Mouse (Mus musculus) megakaryocyte, embryonic 14.5 days (primary cell): ENCODE data around the gene Prkca. TPM values are rescaled to one million over a fixed set of nuclear protein-coding genes. Genes with fewer than 3 reads are reported as not detected.

Source experiments
- H3K27me3 ChIP-seq: replicated peaks from 2 replicates; pipeline ENCODE3; 2012; ENCODE audit warnings: inconsistent platforms
- H3K36me3 ChIP-seq: replicated peaks from 2 replicates; pipeline ENCODE3; 2012; ENCODE audit warnings: low read length, inconsistent platforms, mixed read lengths
- H3K4me1 ChIP-seq: 2 replicates; pipeline ENCODE4 v1.6.1; 2012; ENCODE audit warnings: inconsistent platforms
- H3K4me3 ChIP-seq: replicated peaks from 2 replicates; pipeline ENCODE3; 2012; ENCODE audit warnings: moderate library complexity, mild to moderate bottlenecking, inconsistent platforms
- H3K9me3 ChIP-seq: 2 replicates; pipeline ENCODE4 v1.6.1; 2012; ENCODE audit warnings: inconsistent platforms
- FLI1 ChIP-seq: IDR thresholded peaks from 2 replicates; pipeline ENCODE4 v1.6.1; 2012; ENCODE audit warnings: low read length, inconsistent platforms, mixed read lengths
- GATA1 ChIP-seq: IDR thresholded peaks from 3 replicates; pipeline ENCODE4 v1.6.1; 2012; ENCODE audit warnings: mixed read lengths, low read length, inconsistent platforms, borderline replicate concordance
- polyA plus RNA-seq: library from polyadenylated mRNA; stranded (reverse); fragments of >175 nt; gene quantifications from 2 replicates; pipeline ENCODE4 v1.2.3, GENCODE M21; 2012; ENCODE audit warnings: low replicate concordance; ENCODE audit not compliant: insufficient read depth

Gene Prkca
- polyA plus RNA-seq, 1 experiment: 36.2 TPM

DNA sequence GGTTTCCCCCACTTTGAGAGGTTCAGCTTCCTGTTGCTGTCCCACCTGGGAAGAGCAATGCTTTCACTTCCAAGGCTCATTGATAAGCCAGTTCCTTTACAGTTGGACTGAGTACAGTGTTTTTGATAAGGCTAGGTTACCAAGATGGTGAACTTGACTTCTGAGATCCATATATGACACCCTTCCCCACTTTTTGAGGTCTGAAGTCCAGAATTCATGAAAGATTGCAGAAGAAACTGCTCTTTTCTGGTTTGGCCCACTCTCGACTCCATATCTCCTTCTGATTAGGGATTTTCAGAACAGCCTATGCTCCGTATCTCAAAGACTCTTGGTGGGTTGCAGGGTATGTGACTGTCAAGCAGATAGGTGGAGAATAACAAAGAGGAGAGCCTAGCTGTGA lies 406.8 kb downstream of the Prkca start:
- no peaks in the 10 kb centered on the region for H3K27me3 ChIP-seq
- no peaks in the 10 kb centered on the region for H3K4me1 ChIP-seq
- H3K36me3 ChIP-seq: peaks cover 74% of the 10 kb centered on the region
- TF ChIP-seq FLI1 (no peak), GATA1 (no peak)
- H3K9me3 ChIP-seq: peaks cover 7% of the 10 kb centered on the region; the same call in 1 of the 2 replicates
- no peak overlapping the region for H3K4me3 ChIP-seq

DNA sequence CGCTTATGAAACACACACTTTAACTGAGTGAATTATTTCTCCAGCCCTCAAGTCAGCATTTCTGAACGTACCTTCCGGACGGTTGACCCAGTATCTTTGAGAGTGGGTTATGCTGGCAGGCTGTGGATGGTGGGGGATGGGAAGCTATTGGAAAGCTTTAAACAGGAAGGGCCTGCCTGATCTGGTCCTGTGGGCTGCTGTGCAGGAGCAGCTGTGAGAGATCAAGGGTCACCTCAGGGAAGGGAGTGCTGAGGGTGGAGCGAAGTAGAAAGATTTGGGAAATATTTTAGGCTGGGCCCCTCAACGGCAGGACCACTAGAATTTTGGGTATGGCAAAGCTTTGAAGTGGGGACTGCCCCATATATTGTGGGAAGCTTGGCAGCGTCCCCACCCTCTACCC lies 412.0 kb downstream of the Prkca start:
- Histone ChIP-seq H3K36me3 (peaks cover 22% of the 10 kb centered on the region), H3K9me3 (no peaks in the 10 kb centered on the region), H3K4me1 (no peaks in the 10 kb centered on the region), H3K27me3 (no peaks in the 10 kb centered on the region), H3K4me3 (no peak overlapping the region)
- no peak for TF ChIP-seq FLI1
- no peak for TF ChIP-seq GATA1

DNA sequence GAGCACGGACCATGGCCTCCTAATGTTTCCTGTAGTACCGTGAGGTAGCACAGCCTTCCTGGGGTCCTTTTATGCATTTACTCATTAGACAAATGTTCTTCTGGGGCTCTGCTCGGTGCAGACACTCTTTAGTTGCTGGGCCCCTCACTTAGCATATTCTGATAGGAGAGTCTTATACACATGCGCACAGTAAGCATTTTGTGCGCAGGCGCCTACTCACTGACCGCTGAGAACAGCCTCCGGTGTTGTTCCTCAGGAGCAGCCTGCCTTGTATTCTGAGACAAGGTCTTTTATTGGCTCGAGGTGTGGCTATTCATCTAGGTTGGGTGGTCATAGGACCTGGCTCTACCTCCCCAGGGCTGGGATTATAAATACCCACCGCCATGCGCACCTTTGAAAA lies 412.4 kb downstream of the Prkca start:
- H3K9me3 ChIP-seq: peaks cover 4% of the 10 kb centered on the region
- no peak overlapping the region for H3K4me3 ChIP-seq
- H3K4me1 ChIP-seq: no peaks in the 10 kb centered on the region
- H3K27me3 ChIP-seq: no peaks in the 10 kb centered on the region
- TF ChIP-seq FLI1 (no peak), GATA1 (no peak)
- peaks cover 18% of the 10 kb centered on the region for H3K36me3 ChIP-seq

DNA sequence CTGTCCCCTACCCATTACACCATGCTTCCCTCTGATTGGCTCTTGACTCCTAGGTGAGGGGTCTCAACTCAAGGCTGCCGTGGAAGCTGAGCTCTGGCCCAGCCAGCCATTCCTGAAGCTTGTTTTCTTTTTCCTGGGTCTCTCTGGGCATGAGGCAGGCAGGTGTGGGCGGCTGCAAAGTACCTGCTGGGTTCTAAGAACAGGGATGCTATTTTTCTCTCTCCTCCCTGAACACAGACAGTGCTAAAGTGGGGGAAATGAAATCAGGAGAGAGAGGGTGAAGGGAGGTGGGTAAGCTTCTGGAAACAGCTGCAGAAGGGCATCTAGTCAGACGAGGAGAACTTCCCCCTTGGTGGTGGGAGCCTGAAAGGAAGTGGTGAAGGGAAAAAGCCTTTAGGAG lies 414.0 kb downstream of the Prkca start:
- peaks cover 5% of the 10 kb centered on the region for H3K9me3 ChIP-seq
- no peak overlapping the region for H3K4me3 ChIP-seq
- H3K36me3 ChIP-seq: peaks cover 2% of the 10 kb centered on the region
- no peaks in the 10 kb centered on the region for H3K4me1 ChIP-seq
- no peak for TF ChIP-seq GATA1
- no peak for TF ChIP-seq FLI1
- no peaks in the 10 kb centered on the region for H3K27me3 ChIP-seq

DNA sequence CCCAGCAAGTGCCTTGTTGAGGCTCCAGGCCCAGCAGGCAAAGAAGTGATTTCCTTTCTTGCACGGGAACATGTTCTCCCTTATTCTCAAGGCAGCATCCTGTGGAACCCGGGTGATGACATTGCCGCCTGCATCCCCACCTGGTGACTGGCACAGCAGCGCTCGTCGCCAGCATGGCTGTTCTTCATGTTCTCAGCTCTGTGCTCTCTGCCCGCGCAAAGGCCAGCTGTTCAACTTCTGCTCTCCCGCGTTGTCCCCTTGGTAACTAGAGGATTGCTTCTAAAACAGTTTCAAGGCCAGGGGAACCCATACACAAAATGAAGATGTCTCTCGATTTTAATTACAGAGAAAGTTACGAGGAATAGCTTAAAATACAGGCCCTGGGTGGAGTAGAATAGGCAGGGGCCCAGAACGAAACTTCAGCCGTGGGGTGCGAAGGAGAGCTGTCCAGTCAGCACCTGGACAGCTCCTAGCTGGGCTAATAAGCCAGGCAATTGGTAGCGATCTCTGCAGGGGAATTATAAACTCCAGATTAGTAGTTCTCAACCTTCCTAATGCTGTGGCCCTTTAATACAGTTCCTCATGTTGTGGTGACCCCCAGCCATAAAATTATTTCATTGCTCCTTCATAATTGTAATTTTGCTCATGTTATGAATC lies 423.7 kb downstream of the Prkca start:
- peaks cover 3% of the 10 kb centered on the region; the same call in 1 of the 2 replicates for H3K4me1 ChIP-seq
- TF ChIP-seq GATA1: no peak
- no peak for TF ChIP-seq FLI1
- H3K9me3 ChIP-seq: no peaks in the 10 kb centered on the region
- no peaks in the 10 kb centered on the region for H3K36me3 ChIP-seq
- H3K4me3 ChIP-seq: no peak overlapping the region
- peaks cover 43% of the 10 kb centered on the region for H3K27me3 ChIP-seq

DNA sequence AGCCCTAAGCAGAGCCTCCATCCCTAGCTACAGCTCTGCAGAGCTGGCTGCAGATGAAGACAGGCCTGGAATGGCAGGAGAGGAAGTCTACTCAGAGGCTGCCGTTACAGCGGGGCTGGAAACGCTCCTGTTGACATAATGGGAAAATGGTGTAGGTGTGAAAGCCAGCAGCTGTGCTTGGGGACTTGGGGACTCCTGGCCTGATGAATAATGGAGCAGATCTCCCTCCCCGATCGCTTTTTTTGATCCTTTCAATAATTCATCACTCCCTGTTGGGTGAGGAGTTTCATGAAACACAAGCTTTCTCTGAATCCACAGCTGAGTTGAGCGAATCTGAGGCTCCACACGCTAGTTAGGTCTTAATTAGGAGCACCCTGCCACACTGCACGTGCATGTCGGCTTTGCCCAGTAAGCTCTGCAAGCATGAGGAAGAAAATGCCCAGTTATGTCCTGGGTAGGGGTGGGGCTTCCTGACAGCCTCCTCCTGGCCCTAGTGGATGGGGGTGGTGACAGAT lies 425.9 kb downstream of the Prkca start:
- no peak for TF ChIP-seq GATA1
- TF ChIP-seq FLI1: no peak
- Histone ChIP-seq H3K9me3 (no peaks in the 10 kb centered on the region), H3K27me3 (peaks cover 62% of the 10 kb centered on the region), H3K36me3 (no peaks in the 10 kb centered on the region), H3K4me3 (no peak overlapping the region), H3K4me1 (peaks cover 9% of the 10 kb centered on the region)

DNA sequence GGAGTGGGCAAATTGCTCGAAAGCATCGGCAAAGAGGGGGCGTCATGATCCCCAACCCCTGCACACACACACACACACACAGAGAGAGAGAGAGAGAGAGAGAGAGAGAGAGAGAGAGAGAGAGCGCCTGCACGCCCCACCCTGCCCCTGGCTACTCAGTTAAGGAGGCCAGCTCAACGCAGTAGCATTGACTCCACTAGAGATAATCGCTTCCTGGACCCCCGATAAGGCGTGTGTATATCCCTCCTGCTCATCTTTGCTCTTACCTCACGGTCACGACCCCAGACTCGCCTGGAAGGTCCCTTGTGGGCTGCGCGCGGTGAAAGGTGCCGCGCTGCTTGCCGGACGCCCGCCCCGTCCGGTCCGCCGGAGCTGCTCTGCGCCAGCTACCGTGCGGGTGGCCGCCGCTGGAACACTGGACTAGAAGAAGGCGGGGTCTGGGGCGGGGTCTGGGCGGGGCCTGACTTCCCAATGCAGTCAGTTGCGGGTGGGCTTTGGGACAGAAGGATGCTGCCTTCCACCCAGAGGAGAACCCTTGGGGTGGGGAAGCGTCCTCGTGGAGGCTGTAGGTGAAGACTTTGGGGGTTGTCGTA lies 429.0 kb downstream of the Prkca start, which contains the start of gene Cacng5:
Gene Cacng5 (minus strand): TSS at position 422 of the 593 bp plus-strand sequence.
- peaks cover 7% of the 10 kb centered on the region for H3K4me1 ChIP-seq
- H3K36me3 ChIP-seq: no peaks in the 10 kb centered on the region
- peaks cover 84% of the 10 kb centered on the region for H3K27me3 ChIP-seq
- H3K4me3 ChIP-seq: peak within 1 kb of the TSS; percentile 30
- no peaks in the 10 kb centered on the region for H3K9me3 ChIP-seq
- no peak for TF ChIP-seq FLI1
- TF ChIP-seq GATA1: no peak

DNA sequence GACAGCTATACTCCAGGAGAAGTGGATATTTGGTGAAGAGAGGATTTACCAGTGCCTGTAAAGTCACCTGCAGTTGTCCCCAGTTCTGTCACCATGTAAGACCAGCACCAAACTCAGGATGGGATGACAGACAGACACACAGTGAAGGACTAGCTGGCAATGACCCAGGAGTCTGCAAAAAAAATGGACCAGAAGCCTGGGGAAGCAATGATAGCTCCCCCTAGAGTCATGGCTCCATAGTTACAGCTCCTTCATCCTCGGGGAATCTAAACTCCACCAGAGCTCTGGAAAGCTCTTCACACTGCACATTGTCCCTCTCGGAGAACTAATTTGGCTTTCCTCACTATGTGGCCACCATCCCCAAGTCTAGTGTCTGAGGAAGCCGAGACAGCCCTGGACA lies 430.4 kb downstream of the Prkca start:
- peaks cover 84% of the 10 kb centered on the region for H3K27me3 ChIP-seq
- H3K9me3 ChIP-seq: no peaks in the 10 kb centered on the region
- TF ChIP-seq FLI1 (no peak), GATA1 (no peak)
- no peaks in the 10 kb centered on the region for H3K36me3 ChIP-seq
- H3K4me1 ChIP-seq: peaks cover 6% of the 10 kb centered on the region
- H3K4me3 ChIP-seq: no peak overlapping the region

DNA sequence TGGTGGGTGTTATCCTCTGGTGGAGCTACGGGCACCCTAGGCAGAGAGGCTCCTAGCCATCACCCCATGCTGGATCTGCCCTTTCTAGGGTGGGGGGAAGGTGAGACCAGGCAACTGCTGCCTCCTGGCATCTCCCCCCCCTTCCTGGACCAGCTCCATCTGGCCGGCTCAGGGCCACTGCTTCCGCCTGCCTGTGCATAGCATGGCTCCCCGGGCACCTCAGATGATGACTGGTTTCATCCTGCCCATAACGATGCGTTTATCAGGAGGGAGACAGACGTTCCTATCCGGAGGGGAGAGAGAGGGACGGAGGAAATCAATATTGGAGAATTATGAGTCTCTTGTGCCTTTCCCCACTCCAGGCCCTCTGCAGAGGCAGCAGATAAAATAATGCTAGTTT lies 438.4 kb downstream of the Prkca start:
- no peak for TF ChIP-seq GATA1
- no peak for TF ChIP-seq FLI1
- Histone ChIP-seq H3K27me3 (peaks cover 49% of the 10 kb centered on the region), H3K4me3 (no peak overlapping the region), H3K36me3 (no peaks in the 10 kb centered on the region), H3K9me3 (peaks cover 3% of the 10 kb centered on the region), H3K4me1 (peaks cover 7% of the 10 kb centered on the region)

DNA sequence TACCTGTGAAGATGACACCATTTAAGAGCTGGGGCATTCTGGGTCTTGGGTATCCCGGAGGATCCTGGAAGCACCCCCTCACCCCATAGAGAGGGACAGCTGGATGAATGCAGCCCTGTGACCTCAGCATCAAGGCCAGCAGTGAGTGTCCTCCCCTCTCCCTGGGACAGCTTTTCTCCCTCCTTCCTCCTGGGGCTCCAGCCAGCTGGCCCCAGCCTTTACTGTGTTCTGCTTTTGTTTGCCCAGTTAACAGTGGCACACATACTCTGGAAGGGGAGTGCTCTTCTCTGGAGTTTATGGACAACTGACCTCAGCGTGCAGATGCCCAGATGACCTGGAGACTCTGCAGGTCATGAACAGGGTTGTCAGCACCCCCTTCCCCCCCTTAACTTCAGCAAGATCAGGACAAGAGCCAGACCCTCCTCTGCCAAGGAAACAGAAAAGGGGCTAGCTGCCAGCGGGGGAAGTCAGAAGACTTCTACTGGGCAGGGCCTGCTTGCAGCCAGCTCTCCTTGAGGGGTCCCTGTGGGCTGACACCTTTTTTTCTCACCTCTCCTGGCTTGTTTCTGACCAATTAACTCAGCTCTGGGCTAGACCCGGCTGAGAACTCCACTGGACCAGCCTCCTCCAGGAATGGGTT lies 439.6 kb downstream of the Prkca start:
- Histone ChIP-seq H3K9me3 (peaks cover 4% of the 10 kb centered on the region), H3K27me3 (peaks cover 42% of the 10 kb centered on the region), H3K36me3 (no peaks in the 10 kb centered on the region), H3K4me1 (peaks cover 7% of the 10 kb centered on the region), H3K4me3 (no peak overlapping the region)
- TF ChIP-seq FLI1: no peak
- no peak for TF ChIP-seq GATA1
